Mouse (Mus musculus) heart, embryonic 11.5 days (tissue): ENCODE data around the gene Cdc42se2. TPM values are rescaled to one million over a fixed set of nuclear protein-coding genes. Genes with fewer than 3 reads are reported as not detected.

Experiments
- ATAC-seq: fragments of 200-750 bp; cut with Nextera tagmentation; replicated peaks from 2 replicates; pipeline ENCODE4 v1.8.0; 2017; ENCODE audit warnings: moderate library complexity; ENCODE audit not compliant: insufficient number of reproducible peaks, low FRiP score, low TSS enrichment
- H3K27ac ChIP-seq: fragments of 300-500 bp; sonication (generic); 2 replicates; pipeline ENCODE4 v1.5.1; 2014; ENCODE audit warnings: mild to moderate bottlenecking, low read depth, low read length
- H3K27me3 ChIP-seq: fragments of 300-500 bp; sonication (generic); 2 replicates; pipeline ENCODE4 v1.6.1; 2014; ENCODE audit warnings: mild to moderate bottlenecking, low read length, mixed read lengths; ENCODE audit not compliant: control insufficient read depth, insufficient read depth
- H3K36me3 ChIP-seq: fragments of 300-500 bp; sonication (generic); 2 replicates; pipeline ENCODE4 v1.6.1; 2014; ENCODE audit warnings: mild to moderate bottlenecking, low read length, moderate library complexity, mixed read lengths; ENCODE audit not compliant: control insufficient read depth, insufficient read depth
- H3K4me1 ChIP-seq: fragments of 300-500 bp; sonication (generic); 2 replicates; pipeline ENCODE4 v1.6.1; 2014; ENCODE audit warnings: low read length; ENCODE audit not compliant: control insufficient read depth, insufficient read depth
- H3K4me2 ChIP-seq: fragments of 300-500 bp; sonication (generic); 2 replicates; pipeline ENCODE4 v1.6.1; 2014; ENCODE audit warnings: mild to moderate bottlenecking, moderate library complexity
- H3K4me3 ChIP-seq: fragments of 300-500 bp; sonication (generic); 2 replicates; pipeline ENCODE4 v1.5.1; 2014; ENCODE audit warnings: low read depth, low read length
- H3K9ac ChIP-seq: fragments of 300-500 bp; sonication (generic); 2 replicates; pipeline ENCODE4 v1.6.1; 2014; ENCODE audit warnings: mild to moderate bottlenecking, low read depth, low read length, moderate library complexity
- H3K9me3 ChIP-seq: fragments of 300-500 bp; sonication (generic); replicated peaks from 2 replicates; pipeline ENCODE4 v1.6.1; 2016; ENCODE audit warnings: low read length; ENCODE audit not compliant: control insufficient read depth
- WGBS: fragments of 180-500 bp; shearing (Covaris S2); extraction: QIAGEN DNeasy Blood & Tissue Kit; methylation state at CpG from one replicate; pipeline ENCODE4 v1.1.7; 2014; ENCODE audit not compliant: insufficient replicate concordance; 5-methylcytosine and 5-hydroxymethylcytosine counted together
- polyA plus RNA-seq: library from polyadenylated mRNA; unstranded; fragments of >200 nt; fragmentation: Nextera tagmentation; extraction: Ambion mirVana; gene quantifications from 2 replicates; pipeline ENCODE4 v1.2.1, GENCODE M21; 2014

Cdc42se2 gene
- polyA plus RNA-seq, 1 experiment from 2014 or later = 65.6 TPM

DNA sequence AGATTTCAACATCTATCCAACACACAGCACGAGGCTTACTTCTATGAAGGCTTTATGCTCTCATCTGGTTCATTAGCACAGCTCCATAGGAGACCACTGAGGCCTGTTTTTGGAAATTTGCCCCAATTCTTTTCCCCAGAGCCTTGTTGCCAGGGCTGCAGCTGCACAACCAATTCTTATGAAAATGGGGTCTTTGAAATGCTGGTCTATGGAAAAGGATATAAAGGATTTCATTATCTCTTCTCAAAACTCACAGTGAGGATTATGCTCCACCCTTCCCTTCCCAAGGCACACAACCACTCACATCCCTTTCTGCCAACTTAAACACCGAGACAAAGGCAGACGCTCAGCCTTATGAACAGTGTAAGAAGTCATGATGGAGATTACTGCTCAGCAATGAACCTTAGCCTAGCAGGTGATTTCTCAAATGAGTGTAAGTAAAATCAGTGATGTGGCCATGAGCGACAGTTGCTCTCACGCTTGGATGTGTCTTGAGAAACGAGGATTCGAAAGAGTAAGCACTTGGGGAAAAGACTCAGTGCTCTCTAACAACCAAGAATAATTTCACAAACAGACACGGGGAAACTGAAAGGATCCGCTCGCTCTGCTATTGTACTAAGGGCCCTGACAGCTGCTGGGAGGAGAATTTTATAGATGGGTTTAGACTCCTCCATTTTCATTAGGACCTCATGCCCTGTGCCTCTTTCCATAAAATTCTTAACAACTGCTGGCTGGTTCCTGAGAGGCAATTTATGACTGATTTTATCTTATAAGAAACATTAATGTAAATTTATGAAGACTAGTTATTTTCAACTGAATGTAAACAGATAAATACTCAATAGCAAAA is 33.0 kb downstream of the Cdc42se2 start:
- H3K4me1 ChIP-seq = no peaks in the 10 kb centered on the region
- WGBS = 86% methylated on average over 10 of the region's 10 CpGs
- no peaks in the 10 kb centered on the region for H3K9me3 ChIP-seq
- H3K27me3 ChIP-seq = no peaks in the 10 kb centered on the region
- no peak overlapping the region for H3K4me3 ChIP-seq
- H3K36me3 ChIP-seq = no peaks in the 10 kb centered on the region
- no peak overlapping the region for H3K4me2 ChIP-seq
- H3K9ac ChIP-seq = no peak overlapping the region
- ATAC-seq = no peak
- H3K27ac ChIP-seq = no peak overlapping the region

DNA sequence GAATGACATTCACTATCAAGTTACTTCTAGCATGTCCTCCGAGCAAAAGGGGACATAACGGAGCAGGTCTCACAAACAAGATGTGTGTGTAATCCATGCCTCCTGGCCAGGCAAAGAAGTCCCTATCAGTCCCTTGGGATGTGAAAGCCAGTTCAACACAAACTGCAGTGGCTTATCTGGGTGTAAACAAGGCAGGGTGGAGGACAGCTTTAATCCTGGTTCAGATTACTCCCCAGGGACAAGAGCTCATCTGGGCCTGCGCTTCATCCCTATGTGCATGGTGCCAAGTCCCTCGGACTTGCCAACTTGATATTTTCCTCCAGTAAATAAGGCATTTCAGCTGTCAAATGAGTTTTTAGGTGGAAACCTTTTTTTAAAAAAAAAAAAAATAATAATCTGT is 36.0 kb downstream of the Cdc42se2 start:
- Histone ChIP-seq H3K9me3 (no peaks in the 10 kb centered on the region), H3K36me3 (no peaks in the 10 kb centered on the region)

DNA sequence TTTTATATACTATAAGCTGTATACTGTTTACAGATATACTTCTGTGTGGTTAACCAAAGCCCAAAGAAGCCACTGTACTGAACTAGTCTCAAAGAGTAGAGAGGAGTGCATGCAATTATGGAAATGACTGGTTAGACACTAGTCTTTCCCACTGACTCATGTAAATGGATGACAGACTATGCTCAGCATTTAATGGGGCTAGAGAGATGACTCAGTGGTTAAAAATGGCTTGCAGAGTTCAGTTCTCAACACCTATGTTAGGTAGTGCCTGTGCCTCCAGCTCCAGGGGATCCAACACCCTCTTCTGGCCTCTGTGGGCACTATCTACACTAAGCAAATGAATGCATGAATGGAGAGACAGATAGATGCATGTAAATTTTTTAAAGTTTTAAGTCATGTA is 38.6 kb downstream of the Cdc42se2 start:
- Histone ChIP-seq H3K4me3 (no peak overlapping the region), H3K9ac (no peak overlapping the region), H3K27me3 (no peaks in the 10 kb centered on the region), H3K27ac (no peak overlapping the region), H3K36me3 (no peaks in the 10 kb centered on the region), H3K4me2 (no peak overlapping the region), H3K4me1 (no peaks in the 10 kb centered on the region), H3K9me3 (no peaks in the 10 kb centered on the region)
- no peak for ATAC-seq

More for the DNA sequence above, 36.0 kb downstream of the Cdc42se2 start:
- Histone ChIP-seq H3K4me3 (no peak overlapping the region), H3K4me1 (no peaks in the 10 kb centered on the region), H3K4me2 (no peak overlapping the region), H3K27me3 (no peaks in the 10 kb centered on the region), H3K27ac (no peak overlapping the region), H3K9ac (no peak overlapping the region)
- ATAC-seq = no peak
- WGBS = 41% methylated on average over 4 of the region's 4 CpGs

DNA sequence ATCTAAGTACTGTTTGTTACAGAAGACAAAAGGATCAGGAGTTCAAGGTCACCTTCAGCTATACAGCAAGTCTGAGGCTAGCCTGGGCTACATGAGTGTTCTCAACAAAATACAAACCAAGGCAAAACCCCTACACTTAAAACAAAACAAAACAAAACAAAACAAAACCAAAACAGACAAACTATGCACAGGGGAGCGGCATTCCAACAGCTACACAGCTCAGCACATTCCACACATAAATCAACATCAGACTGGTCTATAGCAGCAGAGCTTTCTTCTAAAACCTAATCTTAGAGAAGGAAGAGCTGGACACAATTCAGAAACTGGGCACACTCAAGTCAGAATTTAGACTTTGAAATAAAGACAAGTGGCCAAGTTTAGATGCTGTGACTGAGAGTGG is 43.2 kb downstream of the Cdc42se2 start:
- H3K27me3 ChIP-seq = no peaks in the 10 kb centered on the region
- no peak overlapping the region for H3K27ac ChIP-seq
- H3K4me3 ChIP-seq = no peak overlapping the region
- ATAC-seq = no peak
- H3K9ac ChIP-seq = no peak overlapping the region
- no peak overlapping the region for H3K4me2 ChIP-seq
- H3K4me1 ChIP-seq = no peaks in the 10 kb centered on the region
- H3K9me3 ChIP-seq = no peaks in the 10 kb centered on the region
- 75% methylated on average over 1 of the region's 1 CpGs for WGBS
- 0 out of 2 replicates have a peak, but pooled peaks cover 2% of the 10 kb centered on the region for H3K36me3 ChIP-seq

DNA sequence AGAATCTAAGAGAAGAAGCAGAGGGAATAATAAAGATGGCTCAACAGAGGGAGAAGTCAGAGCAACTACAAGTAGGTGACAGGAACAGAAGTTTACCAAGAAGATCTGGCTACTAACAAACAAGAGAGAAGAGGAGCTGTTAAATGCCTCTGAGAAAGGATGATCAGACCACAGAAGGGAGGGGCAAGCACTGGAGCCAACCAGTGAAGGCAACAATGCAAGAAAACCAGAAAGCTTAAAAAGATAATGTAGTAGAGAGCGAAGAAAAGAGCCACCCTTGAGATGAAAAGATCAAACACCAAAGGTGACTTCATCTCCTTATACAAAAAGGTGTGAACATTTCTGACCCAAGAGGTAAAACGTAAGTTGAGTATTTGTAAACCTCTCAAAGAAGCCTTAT is 46.1 kb downstream of the Cdc42se2 start:
- H3K27ac ChIP-seq = no peak overlapping the region
- 82% methylated on average over 2 of the region's 2 CpGs for WGBS
- no peak overlapping the region for H3K4me3 ChIP-seq
- peaks cover 2% of the 10 kb centered on the region; the same call in 1 of the 2 replicates for H3K36me3 ChIP-seq
- no peak for ATAC-seq
- H3K9ac ChIP-seq = no peak overlapping the region
- no peak overlapping the region for H3K4me2 ChIP-seq
- H3K4me1 ChIP-seq = 0 out of 2 replicates have a peak, but pooled peaks cover 3% of the 10 kb centered on the region
- no peaks in the 10 kb centered on the region for H3K27me3 ChIP-seq
- no peaks in the 10 kb centered on the region for H3K9me3 ChIP-seq

DNA sequence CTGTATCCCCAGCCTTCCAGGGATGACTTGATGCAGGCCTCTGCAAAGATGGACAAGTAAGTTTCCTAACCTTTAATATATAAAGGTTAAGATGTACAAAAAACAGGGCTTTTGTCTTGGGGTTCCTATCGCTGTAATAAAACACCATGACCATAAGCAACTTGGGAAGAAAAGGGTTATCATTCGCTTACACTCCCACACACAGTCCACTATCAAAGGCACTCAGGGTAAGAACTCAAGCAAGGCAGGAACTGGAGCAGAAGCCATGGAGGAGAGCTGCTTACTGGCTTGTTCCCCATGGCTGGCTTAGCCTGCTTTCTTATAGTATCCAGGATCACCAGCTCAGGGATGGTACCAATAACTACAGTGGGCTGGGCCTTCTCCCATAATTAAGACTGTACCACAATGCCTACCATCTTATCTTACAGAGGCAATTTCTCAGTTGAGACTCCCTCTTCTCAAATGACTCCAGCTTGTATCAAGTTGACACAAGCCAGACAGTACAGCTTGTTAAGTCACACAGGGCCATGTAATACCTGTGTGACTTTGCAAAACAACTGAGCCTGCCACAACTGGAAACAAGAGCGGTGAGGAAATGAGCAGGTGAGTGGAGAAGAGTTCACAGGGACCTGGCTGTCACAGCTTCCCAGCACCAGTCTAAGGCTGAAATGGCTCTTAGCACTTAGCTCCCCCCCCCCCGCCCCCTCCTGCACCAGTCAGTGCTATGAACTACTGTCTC is 48.3 kb downstream of the Cdc42se2 start:
- H3K27ac ChIP-seq = no peak overlapping the region
- ATAC-seq = no peak
- no peaks in the 10 kb centered on the region for H3K9me3 ChIP-seq
- WGBS = 91% methylated on average over 4 of the region's 4 CpGs
- H3K4me3 ChIP-seq = no peak overlapping the region
- 0 out of 2 replicates have a peak, but pooled peaks cover 3% of the 10 kb centered on the region for H3K4me1 ChIP-seq
- no peak overlapping the region for H3K9ac ChIP-seq
- no peak overlapping the region for H3K4me2 ChIP-seq
- H3K36me3 ChIP-seq = peaks cover 5% of the 10 kb centered on the region; the same call in 1 of the 2 replicates
- no peaks in the 10 kb centered on the region for H3K27me3 ChIP-seq

DNA sequence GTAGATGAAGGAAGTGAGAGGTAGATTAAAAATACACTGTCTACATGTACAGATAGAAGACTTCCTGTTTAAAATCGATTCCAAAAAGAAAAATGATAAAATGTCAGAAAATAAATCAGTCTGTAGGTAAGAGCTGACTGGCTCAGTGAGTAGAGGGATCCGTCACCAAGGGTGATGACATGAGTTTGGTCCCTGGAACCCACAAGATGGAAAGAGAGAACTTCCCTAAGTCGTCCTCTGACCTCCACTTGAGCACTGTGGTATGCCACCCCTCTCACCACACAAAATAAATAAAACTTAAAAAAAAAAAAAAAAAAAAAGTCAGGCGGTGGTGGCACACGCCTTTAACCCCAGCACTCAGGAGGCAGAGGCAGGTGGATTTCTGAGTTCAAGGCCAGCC is 50.6 kb downstream of the Cdc42se2 start:
- peaks cover 6% of the 10 kb centered on the region; the same call in 1 of the 2 replicates for H3K36me3 ChIP-seq
- WGBS = 83% methylated on average over 3 of the region's 5 CpGs
- no peak overlapping the region for H3K9ac ChIP-seq
- H3K4me2 ChIP-seq = no peak overlapping the region
- H3K27me3 ChIP-seq = no peaks in the 10 kb centered on the region
- H3K27ac ChIP-seq = no peak overlapping the region
- no peak overlapping the region for H3K4me3 ChIP-seq
- no peak for ATAC-seq
- H3K4me1 ChIP-seq = 0 out of 2 replicates have a peak, but pooled peaks cover 3% of the 10 kb centered on the region
- no peaks in the 10 kb centered on the region for H3K9me3 ChIP-seq

DNA sequence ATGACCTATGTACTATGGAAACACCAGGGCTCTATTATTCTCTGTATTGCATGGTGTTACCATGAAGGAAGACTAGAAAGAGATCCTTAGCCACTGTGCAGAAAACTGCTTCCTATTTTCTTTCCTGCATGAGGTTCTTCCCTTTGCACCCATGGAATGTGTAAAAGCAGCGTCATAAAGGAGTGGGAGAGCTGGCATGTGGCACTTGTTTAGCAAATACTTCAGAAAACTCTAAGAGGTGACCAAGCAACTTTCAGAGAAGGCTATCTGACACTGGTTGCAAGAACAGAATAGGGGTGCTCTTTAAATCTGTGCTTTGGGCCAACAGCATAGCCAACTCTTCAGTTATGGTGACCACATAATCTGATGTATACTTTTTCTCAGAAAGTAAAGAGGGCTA is 52.4 kb downstream of the Cdc42se2 start:
- 81% methylated on average over 1 of the region's 1 CpGs for WGBS
- H3K36me3 ChIP-seq = peaks cover 5% of the 10 kb centered on the region; the same call in 1 of the 2 replicates

More for the DNA sequence above, 52.4 kb downstream of the Cdc42se2 start:
- ATAC-seq = no peak
- Histone ChIP-seq H3K27ac (no peak overlapping the region), H3K9ac (no peak overlapping the region), H3K9me3 (no peaks in the 10 kb centered on the region), H3K4me2 (no peak overlapping the region), H3K4me1 (0 out of 2 replicates have a peak, but pooled peaks cover 3% of the 10 kb centered on the region), H3K27me3 (no peaks in the 10 kb centered on the region), H3K4me3 (no peak overlapping the region)
